Mouse (Mus musculus): ENCODE measurements at regions not wholly inside any gene's neighbourhood (a gene's known extent, or its start where the extent isn't known, plus 50 kb on each side); places are given as distances from the start of the nearest gene placed in this dataset.

- Histone ChIP-seq H3K9ac (ENCODE audit: low read length) (no peak overlapping the region), H3K27me3 (ENCODE audit: control insufficient read depth, insufficient read depth, low read length) (no peaks in the 10 kb centered on the region), H3K27ac (replicated peaks in 1 of 2; ENCODE audit: control insufficient read depth in 1 of 2, insufficient read depth in 1 of 2, low read depth in 2 of 2, low read length in 2 of 2) (peak overlapping the region in 1 of 2 experiments; percentile 44; a peak in 1 of 4 replicates), H3K36me3 (ENCODE audit: control insufficient read depth, insufficient read depth, low read length) (no peaks in the 10 kb centered on the region), H3K4me1 (ENCODE audit: control insufficient read depth in 2 of 2, insufficient read depth in 2 of 2, low read length in 2 of 2) (peaks cover 7 to 13% of the 10 kb centered on the region in 2 experiments), H3K4me2 (ENCODE audit: low read length) (peak overlapping the region; percentile 54), H3K4me3 (ENCODE audit: control insufficient read depth in 1 of 2, insufficient read depth in 1 of 2, low read depth in 1 of 2, low read length in 2 of 2) (peak overlapping the region; percentile 13 to 14; a peak in 1 of 4 replicates), H3K9me3 (ENCODE audit: control insufficient read depth, low read length) (no peaks in the 10 kb centered on the region)
- ATAC-seq (ENCODE audit: insufficient number of reproducible peaks, insufficient read depth, low FRiP score, low read depth) = 0 out of 2 replicates have a peak, but pooled peaks have one; percentile 31
- 4% methylated on average over 13 of the region's 13 CpGs for WGBS
Measured at GRCm38 (mm10) chr16:91995459-91996190, 62.4 kb upstream of the Mrps6 start.

DNA sequence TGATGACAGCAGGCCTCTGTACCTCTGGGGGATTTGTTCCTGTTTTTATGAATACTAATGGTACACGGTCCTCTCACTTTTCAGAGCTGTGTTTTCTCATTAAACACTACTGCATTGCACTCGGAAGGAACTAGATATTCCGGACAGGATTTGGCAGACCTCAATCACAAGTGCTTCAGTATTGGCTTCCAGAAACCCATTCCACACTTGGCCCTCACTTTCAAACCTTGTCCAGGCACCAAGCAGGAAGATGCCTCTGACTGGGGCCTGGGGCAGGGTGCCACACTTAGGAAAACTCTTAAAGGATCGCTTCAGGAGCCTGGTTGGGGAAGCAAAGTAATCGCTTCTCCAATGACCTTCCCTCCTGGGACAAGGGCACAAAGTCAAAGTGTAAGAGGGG is 50.7 kb upstream of the Mrps6 start:
- Histone ChIP-seq H3K4me2 (ENCODE audit: low read length) (no peak overlapping the region), H3K9ac (ENCODE audit: low read length) (no peak overlapping the region), H3K36me3 (ENCODE audit: control insufficient read depth, insufficient read depth, low read length) (no peaks in the 10 kb centered on the region), H3K4me3 (ENCODE audit: control insufficient read depth in 1 of 2, insufficient read depth in 1 of 2, low read depth in 1 of 2, low read length in 2 of 2) (no peak overlapping the region), H3K27me3 (ENCODE audit: control insufficient read depth, insufficient read depth, low read length) (no peaks in the 10 kb centered on the region), H3K27ac (replicated peaks in 1 of 2; ENCODE audit: control insufficient read depth in 1 of 2, insufficient read depth in 1 of 2, low read depth in 2 of 2, low read length in 2 of 2) (no peak overlapping the region), H3K4me1 (ENCODE audit: control insufficient read depth in 2 of 2, insufficient read depth in 2 of 2, low read length in 2 of 2) (no peaks in the 10 kb centered on the region), H3K9me3 (ENCODE audit: control insufficient read depth, low read length) (0 out of 2 replicates have a peak, but pooled peaks cover 2% of the 10 kb centered on the region)
- 87% methylated on average over 5 of the region's 5 CpGs for WGBS
- no peak for ATAC-seq (ENCODE audit: insufficient number of reproducible peaks, insufficient read depth, low FRiP score, low read depth)
